Mouse (Mus musculus): ENCODE results near the gene Taar2. TPM values are rescaled to one million over a fixed set of nuclear protein-coding genes. Genes with fewer than 3 reads are reported as not detected.

Gene Taar2
- polyA plus RNA-seq, 1 experiment from 2014 or later: not detected

DNA sequence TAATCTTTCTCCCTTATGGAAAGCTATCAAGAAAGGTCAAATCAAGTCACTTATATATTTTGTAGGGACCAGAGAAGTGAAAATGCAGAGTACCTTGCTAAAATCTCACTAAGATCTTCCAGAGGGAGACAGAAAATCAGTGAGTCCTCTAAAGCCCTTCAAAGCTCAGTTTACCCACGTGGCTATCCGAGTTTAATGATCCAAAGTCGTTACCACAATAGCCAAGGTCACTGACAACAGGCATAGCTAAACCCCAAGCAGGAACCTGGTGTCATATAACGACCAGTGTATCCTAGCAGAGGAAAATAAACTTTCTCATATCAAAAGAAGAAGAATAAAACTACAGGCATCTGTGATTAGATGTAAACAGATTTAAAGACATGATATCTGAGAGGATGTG, 759 bp upstream of the Taar2 start:
- no peaks in the 10 kb centered on the region for H3K27me3 ChIP-seq (ENCODE audit: control insufficient read depth, insufficient read depth, low read length)
- no peaks in the 10 kb centered on the region for H3K9me3 ChIP-seq (ENCODE audit: control insufficient read depth, low read length)
- WGBS: 12% methylated on average over 4 of the region's 4 CpGs
- H3K36me3 ChIP-seq (ENCODE audit: control insufficient read depth, insufficient read depth, low read length): no peaks in the 10 kb centered on the region
- ATAC-seq (ENCODE audit: low FRiP score, low TSS enrichment): no peak
- H3K9ac ChIP-seq (ENCODE audit: low read depth, low read length): no peak overlapping the region
- no peak overlapping the region for H3K27ac ChIP-seq (ENCODE audit: low read depth, low read length)
- no peak overlapping the region for H3K4me3 ChIP-seq (ENCODE audit: low read length)
- H3K4me2 ChIP-seq (replicated peaks; ENCODE audit: low read depth, low read length): no peak overlapping the region
- no peaks in the 10 kb centered on the region for H3K4me1 ChIP-seq (ENCODE audit: control insufficient read depth, insufficient read depth, low read length)

DNA sequence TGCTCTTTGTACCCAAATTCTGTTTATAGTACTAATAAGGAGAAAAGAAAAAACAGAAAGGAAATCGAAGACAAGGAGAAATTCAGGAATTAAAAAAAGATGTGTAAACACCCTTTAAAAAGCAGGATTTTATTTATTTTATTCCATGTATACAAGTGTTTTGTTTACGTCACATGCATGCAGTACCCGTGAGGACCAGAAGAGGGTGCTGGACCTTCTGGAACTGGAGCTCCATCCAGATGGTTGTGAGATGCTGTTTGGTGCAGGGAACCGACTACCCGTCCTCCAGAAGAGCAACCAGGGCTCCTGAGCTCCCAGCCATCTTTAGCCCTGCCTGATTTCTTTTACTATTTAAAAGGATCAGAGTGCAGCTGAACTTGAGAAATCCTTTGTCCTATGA, 4.1 kb downstream of the Taar2 start:
- H3K9me3 ChIP-seq (ENCODE audit: control insufficient read depth, low read length): no peaks in the 10 kb centered on the region
- H3K36me3 ChIP-seq (ENCODE audit: control insufficient read depth, insufficient read depth, low read length): no peaks in the 10 kb centered on the region
- H3K9ac ChIP-seq (ENCODE audit: low read depth, low read length): no peak overlapping the region
- no peak overlapping the region for H3K4me3 ChIP-seq (ENCODE audit: low read length)
- H3K27me3 ChIP-seq (ENCODE audit: control insufficient read depth, insufficient read depth, low read length): no peaks in the 10 kb centered on the region
- ATAC-seq (ENCODE audit: low FRiP score, low TSS enrichment): no peak
- 87% methylated on average over 5 of the region's 5 CpGs for WGBS
- H3K27ac ChIP-seq (ENCODE audit: low read depth, low read length): no peak overlapping the region
- H3K4me1 ChIP-seq (ENCODE audit: control insufficient read depth, insufficient read depth, low read length): no peaks in the 10 kb centered on the region
- H3K4me2 ChIP-seq (replicated peaks; ENCODE audit: low read depth, low read length): no peak overlapping the region

- Histone ChIP-seq H3K36me3 (ENCODE audit: control insufficient read depth, insufficient read depth, low read length) (no peaks in the 10 kb centered on the region), H3K4me2 (replicated peaks; ENCODE audit: low read depth, low read length) (no peak overlapping the region), H3K4me1 (ENCODE audit: control insufficient read depth, insufficient read depth, low read length) (no peaks in the 10 kb centered on the region), H3K9ac (ENCODE audit: low read depth, low read length) (no peak overlapping the region), H3K27me3 (ENCODE audit: control insufficient read depth, insufficient read depth, low read length) (no peaks in the 10 kb centered on the region), H3K27ac (ENCODE audit: low read depth, low read length) (no peak overlapping the region), H3K4me3 (ENCODE audit: low read length) (no peak overlapping the region), H3K9me3 (ENCODE audit: control insufficient read depth, low read length) (no peaks in the 10 kb centered on the region)
- WGBS: 65% methylated on average over 7 of the region's 7 CpGs
- ATAC-seq (ENCODE audit: low FRiP score, low TSS enrichment): no peak
These were observed 9.7 kb downstream of the Taar2 start for GRCm38 (mm10) chr10:23948026-23948425.

DNA sequence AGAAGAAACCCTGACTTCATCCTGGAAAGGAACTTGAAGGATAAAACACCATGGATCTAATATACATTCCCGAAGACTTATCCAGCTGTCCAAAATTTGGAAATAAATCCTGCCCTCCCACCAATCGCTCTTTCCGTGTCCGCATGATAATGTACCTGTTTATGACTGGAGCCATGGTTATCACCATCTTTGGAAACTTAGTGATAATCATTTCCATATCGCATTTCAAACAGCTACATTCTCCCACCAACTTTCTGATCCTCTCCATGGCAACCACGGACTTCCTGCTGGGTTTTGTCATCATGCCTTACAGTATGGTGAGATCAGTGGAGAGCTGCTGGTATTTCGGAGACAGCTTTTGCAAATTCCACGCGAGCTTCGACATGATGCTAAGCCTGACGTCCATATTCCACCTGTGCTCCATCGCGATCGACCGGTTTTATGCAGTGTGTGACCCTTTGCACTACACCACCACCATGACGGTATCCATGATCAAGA, 11.2 kb downstream of the Taar2 start, which contains the start of gene Taar3:
Gene Taar3 (plus strand): TSS at position 51 of the 498 bp plus-strand sequence.
- ATAC-seq (ENCODE audit: low FRiP score, low TSS enrichment): no peak
- no peak within 1 kb of the TSS for H3K4me3 ChIP-seq (ENCODE audit: low read length)
- no peaks in the 10 kb centered on the region for H3K9me3 ChIP-seq (ENCODE audit: control insufficient read depth, low read length)
- H3K36me3 ChIP-seq (ENCODE audit: control insufficient read depth, insufficient read depth, low read length): no peaks in the 10 kb centered on the region
- no peaks in the 10 kb centered on the region for H3K27me3 ChIP-seq (ENCODE audit: control insufficient read depth, insufficient read depth, low read length)
- no peak within 1 kb of the TSS for H3K4me2 ChIP-seq (replicated peaks; ENCODE audit: low read depth, low read length)
- no peak within 1 kb of the TSS for H3K9ac ChIP-seq (ENCODE audit: low read depth, low read length)
- H3K4me1 ChIP-seq (ENCODE audit: control insufficient read depth, insufficient read depth, low read length): no peaks in the 10 kb centered on the region
- 90% methylated on average over 16 of the region's 16 CpGs for WGBS
- no peak within 1 kb of the TSS for H3K27ac ChIP-seq (ENCODE audit: low read depth, low read length)

DNA sequence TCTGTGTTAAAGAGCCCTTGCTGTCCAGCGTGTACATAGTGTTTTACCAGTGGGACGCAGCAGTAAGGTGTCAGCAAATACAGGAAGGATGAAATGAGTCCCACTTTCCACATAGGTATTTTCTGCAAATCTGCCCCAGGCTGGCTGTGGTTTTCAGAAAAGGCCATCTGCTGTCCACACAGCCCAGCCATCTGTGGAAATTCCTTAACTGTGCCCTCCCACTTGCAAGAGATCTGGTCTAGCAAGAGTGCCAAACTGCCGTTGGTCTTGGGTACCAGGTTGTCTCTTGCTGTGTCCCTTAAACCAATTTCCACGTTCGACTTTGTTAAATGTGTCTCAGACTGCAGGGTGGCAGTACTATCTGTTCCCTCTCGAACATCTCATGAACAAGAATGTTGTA, 13.3 kb downstream of the Taar2 start:
- WGBS: 80% methylated on average over 6 of the region's 6 CpGs
- Histone ChIP-seq H3K9ac (ENCODE audit: low read depth, low read length) (no peak overlapping the region), H3K27ac (ENCODE audit: low read depth, low read length) (no peak overlapping the region), H3K4me3 (ENCODE audit: low read length) (no peak overlapping the region), H3K9me3 (ENCODE audit: control insufficient read depth, low read length) (no peaks in the 10 kb centered on the region), H3K36me3 (ENCODE audit: control insufficient read depth, insufficient read depth, low read length) (no peaks in the 10 kb centered on the region), H3K4me2 (replicated peaks; ENCODE audit: low read depth, low read length) (no peak overlapping the region), H3K27me3 (ENCODE audit: control insufficient read depth, insufficient read depth, low read length) (no peaks in the 10 kb centered on the region), H3K4me1 (ENCODE audit: control insufficient read depth, insufficient read depth, low read length) (no peaks in the 10 kb centered on the region)
- ATAC-seq (ENCODE audit: low FRiP score, low TSS enrichment): no peak

DNA sequence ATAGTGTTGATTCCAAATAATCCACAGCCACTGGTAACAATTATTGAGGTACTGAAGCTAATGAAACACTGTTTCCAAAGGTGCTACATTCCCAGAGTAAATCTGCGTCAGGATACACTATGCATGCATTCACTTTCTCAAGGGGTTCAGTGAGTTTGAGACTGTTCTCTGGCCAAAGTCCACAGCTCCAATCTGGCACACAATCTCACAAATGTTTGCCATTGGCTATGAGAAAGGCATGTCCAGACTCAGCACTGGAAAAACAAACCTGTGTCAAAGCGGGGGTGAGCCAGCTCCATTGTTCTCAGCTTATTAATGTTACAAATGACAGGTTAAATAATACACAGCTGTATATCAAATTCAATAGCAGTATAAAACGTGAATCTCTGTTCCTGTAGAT, 20.7 kb downstream of the Taar2 start:
- Histone ChIP-seq H3K4me3 (ENCODE audit: low read length) (no peak overlapping the region), H3K27me3 (ENCODE audit: control insufficient read depth, insufficient read depth, low read length) (no peaks in the 10 kb centered on the region), H3K36me3 (ENCODE audit: control insufficient read depth, insufficient read depth, low read length) (no peaks in the 10 kb centered on the region), H3K9me3 (ENCODE audit: control insufficient read depth, low read length) (no peaks in the 10 kb centered on the region), H3K27ac (ENCODE audit: low read depth, low read length) (no peak overlapping the region), H3K4me1 (ENCODE audit: control insufficient read depth, insufficient read depth, low read length) (peaks cover 10% of the 10 kb centered on the region; the same call in 1 of the 2 replicates), H3K4me2 (replicated peaks; ENCODE audit: low read depth, low read length) (no peak overlapping the region), H3K9ac (ENCODE audit: low read depth, low read length) (no peak overlapping the region)
- no peak for ATAC-seq (ENCODE audit: low FRiP score, low TSS enrichment)
- WGBS: 28% methylated on average over 3 of the region's 3 CpGs

GRCm38 (mm10) chr10:23960444-23960915, 22.1 kb downstream of the Taar2 start, which contains the start of gene Taar4:
Gene Taar4 (plus strand): TSS chr10:23960494.
- H3K4me3 ChIP-seq (ENCODE audit: low read length): no peak within 1 kb of the TSS
- no peak within 1 kb of the TSS for H3K4me2 ChIP-seq (replicated peaks; ENCODE audit: low read depth, low read length)
- no peak for ATAC-seq (ENCODE audit: low FRiP score, low TSS enrichment)
- no peaks in the 10 kb centered on the region for H3K36me3 ChIP-seq (ENCODE audit: control insufficient read depth, insufficient read depth, low read length)
- peaks cover 10% of the 10 kb centered on the region; the same call in 1 of the 2 replicates for H3K4me1 ChIP-seq (ENCODE audit: control insufficient read depth, insufficient read depth, low read length)
- H3K9me3 ChIP-seq (ENCODE audit: control insufficient read depth, low read length): no peaks in the 10 kb centered on the region
- no peak within 1 kb of the TSS for H3K9ac ChIP-seq (ENCODE audit: low read depth, low read length)
- H3K27ac ChIP-seq (ENCODE audit: low read depth, low read length): no peak within 1 kb of the TSS
- whole genome bisulfite sequencing: 94% methylated on average over 13 of the region's 13 CpGs
- H3K27me3 ChIP-seq (ENCODE audit: control insufficient read depth, insufficient read depth, low read length): no peaks in the 10 kb centered on the region

- Histone ChIP-seq H3K9ac (ENCODE audit: low read depth, low read length) (no peak overlapping the region), H3K4me3 (ENCODE audit: low read length) (no peak overlapping the region), H3K27me3 (ENCODE audit: control insufficient read depth, insufficient read depth, low read length) (no peaks in the 10 kb centered on the region), H3K9me3 (ENCODE audit: control insufficient read depth, low read length) (no peaks in the 10 kb centered on the region), H3K4me1 (ENCODE audit: control insufficient read depth, insufficient read depth, low read length) (peaks cover 10% of the 10 kb centered on the region; the same call in 1 of the 2 replicates), H3K36me3 (ENCODE audit: control insufficient read depth, insufficient read depth, low read length) (no peaks in the 10 kb centered on the region), H3K27ac (ENCODE audit: low read depth, low read length) (no peak overlapping the region), H3K4me2 (replicated peaks; ENCODE audit: low read depth, low read length) (no peak overlapping the region)
- WGBS: 34% methylated on average over 3 of the region's 3 CpGs
- ATAC-seq (ENCODE audit: low FRiP score, low TSS enrichment): no peak
These were observed 25.1 kb downstream of the Taar2 start for GRCm38 (mm10) chr10:23963444-23963843.

- H3K27ac ChIP-seq (ENCODE audit: low read depth, low read length): no peak overlapping the region
- peaks cover 4% of the 10 kb centered on the region; the same call in 1 of the 2 replicates for H3K4me1 ChIP-seq (ENCODE audit: control insufficient read depth, insufficient read depth, low read length)
- H3K9ac ChIP-seq (ENCODE audit: low read depth, low read length): no peak overlapping the region
- no peak overlapping the region for H3K4me2 ChIP-seq (replicated peaks; ENCODE audit: low read depth, low read length)
- ATAC-seq (ENCODE audit: low FRiP score, low TSS enrichment): peak; percentile 80
- 51% methylated on average over 6 of the region's 6 CpGs for WGBS
- no peaks in the 10 kb centered on the region for H3K27me3 ChIP-seq (ENCODE audit: control insufficient read depth, insufficient read depth, low read length)
- H3K36me3 ChIP-seq (ENCODE audit: control insufficient read depth, insufficient read depth, low read length): no peaks in the 10 kb centered on the region
- no peaks in the 10 kb centered on the region for H3K9me3 ChIP-seq (ENCODE audit: control insufficient read depth, low read length)
- H3K4me3 ChIP-seq (ENCODE audit: low read length): no peak overlapping the region
These were observed 26.7 kb downstream of the Taar2 start for GRCm38 (mm10) chr10:23964921-23965610.

Data from kidney, embryonic 14.5 days (tissue).